Mouse (Mus musculus) CH12.LX (cell line): ENCODE data around the gene Exoc3l4. TPM values are rescaled to one million over a fixed set of nuclear protein-coding genes. Genes with fewer than 3 reads are reported as not detected.

Experiments used
- DNase-seq: peaks from one replicate; pipeline ENCODE4 v3.0.0-alpha.2; 2013; ENCODE audit errors: extremely low read depth
- H3K27ac ChIP-seq: 2 replicates; pipeline ENCODE4 v1.5.1; 2012; ENCODE audit warnings: low read depth, mild to moderate bottlenecking, control low read depth, moderate library complexity; ENCODE audit not compliant: insufficient read depth
- H3K27me3 ChIP-seq: replicated peaks from 2 replicates; pipeline ENCODE3; 2012; ENCODE audit warnings: inconsistent platforms
- H3K36me3 ChIP-seq, 2 experiments: replicated peaks in 1 of 2; 2 replicates each; pipeline versions ENCODE3 to v1.6.1; 2012; ENCODE audit warnings: inconsistent platforms in 1 of 2, low read length in 1 of 2, mild to moderate bottlenecking in 1 of 2, mixed read lengths in 1 of 2, moderate library complexity in 1 of 2; ENCODE audit not compliant: control insufficient read depth in 1 of 2, insufficient read depth in 1 of 2
- H3K4me1 ChIP-seq, 2 experiments: 2 replicates each; pipeline ENCODE4 v1.6.1; 2012; ENCODE audit warnings: inconsistent platforms in 1 of 2, moderate library complexity in 1 of 2; ENCODE audit not compliant: insufficient read depth in 2 of 2, control insufficient read depth in 1 of 2
- H3K4me2 ChIP-seq: 2 replicates; pipeline ENCODE4 v1.6.1; 2012; ENCODE audit warnings: low read depth, mild to moderate bottlenecking, control low read depth; ENCODE audit not compliant: poor library complexity, insufficient read depth, severe bottlenecking
- H3K4me3 ChIP-seq, 3 experiments: fragments of 150-350 bp in 1 of 3; sonication (generic) in 1 of 3; replicated peaks in 1 of 3; 2 replicates each; pipeline versions ENCODE3 to v1.5.1; 2011 to 2012; ENCODE audit warnings: low read depth in 2 of 3, low read length in 2 of 3, mild to moderate bottlenecking in 2 of 3, moderate library complexity in 2 of 3, control low read depth in 1 of 3, improper control_type of control experiment in 1 of 3, inconsistent platforms in 1 of 3, mixed read lengths in 1 of 3; ENCODE audit not compliant: poor library complexity in 1 of 3
- H3K79me2 ChIP-seq: replicated peaks from 2 replicates; pipeline ENCODE4 v1.6.1; 2012; ENCODE audit warnings: mild to moderate bottlenecking, moderate library complexity; ENCODE audit not compliant: control insufficient read depth, poor library complexity, insufficient read depth, severe bottlenecking; ENCODE audit errors: extremely low read depth
- H3K9ac ChIP-seq: 2 replicates; pipeline ENCODE4 v1.6.1; 2012; ENCODE audit warnings: low read depth, mild to moderate bottlenecking, control low read depth, moderate library complexity; ENCODE audit not compliant: insufficient read depth
- H3K9me3 ChIP-seq: replicated peaks from 2 replicates; pipeline ENCODE3; 2012; ENCODE audit warnings: low read length, inconsistent platforms, mixed read lengths
- BHLHE40 ChIP-seq: IDR thresholded peaks from 2 replicates; pipeline ENCODE4 v1.6.1; 2011; ENCODE audit warnings: mild to moderate bottlenecking, low read depth, low read length, improper control_type of control experiment
- CHD2 ChIP-seq: IDR thresholded peaks from 2 replicates; pipeline ENCODE4 v1.6.1; 2011; ENCODE audit warnings: low read length, improper control_type of control experiment
- CTCF ChIP-seq, 2 experiments: IDR thresholded peaks in 1 of 2; conservative IDR thresholded peaks in 1 of 2; 2 replicates each; pipeline ENCODE4 v1.5.1; 2011 to 2012; ENCODE audit warnings: low read depth in 2 of 2, low read length in 2 of 2, improper control_type of control experiment in 1 of 2, inconsistent platforms in 1 of 2, mild to moderate bottlenecking in 1 of 2, moderate library complexity in 1 of 2
- ELF1 ChIP-seq: IDR thresholded peaks from 2 replicates; pipeline ENCODE4 v1.6.1; 2014; ENCODE audit warnings: low read depth, mild to moderate bottlenecking, inconsistent platforms, low read length, improper control_type of control experiment
- GABPA ChIP-seq: IDR thresholded peaks from 2 replicates; pipeline ENCODE4 v1.6.1; 2012; ENCODE audit warnings: low read depth, low read length, improper control_type of control experiment, inconsistent platforms; ENCODE audit not compliant: insufficient replicate concordance
- HCFC1 ChIP-seq: IDR thresholded peaks from 2 replicates; pipeline ENCODE4 v1.6.1; 2012; ENCODE audit warnings: low read depth, mild to moderate bottlenecking, inconsistent platforms, low read length, improper control_type of control experiment
- IRF4 ChIP-seq: IDR thresholded peaks from 2 replicates; pipeline ENCODE4 v1.6.1; 2014; ENCODE audit warnings: low read depth, mild to moderate bottlenecking, inconsistent platforms, low read length, improper control_type of control experiment
- MAX ChIP-seq: IDR thresholded peaks from 2 replicates; pipeline ENCODE4 v1.6.1; 2011; ENCODE audit warnings: low read length, improper control_type of control experiment
- MAZ ChIP-seq: IDR thresholded peaks from 2 replicates; pipeline ENCODE4 v1.6.1; 2012; ENCODE audit warnings: low read depth, mild to moderate bottlenecking, inconsistent platforms, low read length, improper control_type of control experiment, moderate library complexity
- MEF2A ChIP-seq: IDR thresholded peaks from 2 replicates; pipeline ENCODE4 v1.6.1; 2014; ENCODE audit warnings: low read depth, mild to moderate bottlenecking, inconsistent platforms, low read length, improper control_type of control experiment, borderline replicate concordance
- MXI1 ChIP-seq: IDR thresholded peaks from 2 replicates; pipeline ENCODE4 v1.6.1; 2011; ENCODE audit warnings: mild to moderate bottlenecking, low read depth, low read length, improper control_type of control experiment
- MYC ChIP-seq: IDR thresholded peaks from 2 replicates; pipeline ENCODE4 v1.6.1; 2011; ENCODE audit warnings: low read depth, mild to moderate bottlenecking, improper control_type of control experiment, low read length
- NELFE ChIP-seq: IDR thresholded peaks from 2 replicates; pipeline ENCODE4 v1.6.1; 2011; ENCODE audit warnings: low read depth, low read length, improper control_type of control experiment
- PAX5 ChIP-seq: IDR thresholded peaks from 2 replicates; pipeline ENCODE4 v1.6.1; 2012; ENCODE audit warnings: low read length, inconsistent platforms, mixed read lengths
- POLR2A ChIP-seq: IDR thresholded peaks from 2 replicates; pipeline ENCODE4 v1.6.1; 2011; ENCODE audit warnings: low read depth, mild to moderate bottlenecking, improper control_type of control experiment, low read length
- RAD21 ChIP-seq: IDR thresholded peaks from 2 replicates; pipeline ENCODE4 v1.6.1; 2011; ENCODE audit warnings: low read depth, mild to moderate bottlenecking, low read length, improper control_type of control experiment, moderate library complexity
- SIN3A ChIP-seq: IDR thresholded peaks from 2 replicates; pipeline ENCODE4 v1.6.1; 2012; ENCODE audit warnings: low read length, improper control_type of control experiment, inconsistent platforms
- SMC3 ChIP-seq: IDR thresholded peaks from 2 replicates; pipeline ENCODE4 v1.6.1; 2011; ENCODE audit warnings: low read depth, low read length, improper control_type of control experiment
- TBP ChIP-seq: conservative IDR thresholded peaks from 2 replicates; pipeline ENCODE4 v1.6.1; 2011; ENCODE audit warnings: low read depth, low read length, improper control_type of control experiment
- TCF12 ChIP-seq: IDR thresholded peaks from 2 replicates; pipeline ENCODE4 v1.6.1; 2014; ENCODE audit warnings: low read depth, mild to moderate bottlenecking, inconsistent platforms, low read length, improper control_type of control experiment
- USF2 ChIP-seq: conservative IDR thresholded peaks from 2 replicates; pipeline ENCODE4 v1.6.1; 2011; ENCODE audit warnings: low read depth, low read length, improper control_type of control experiment
- ZC3H11A ChIP-seq: IDR thresholded peaks from 2 replicates; pipeline ENCODE4 v1.6.1; 2012; ENCODE audit warnings: low read depth, mild to moderate bottlenecking, inconsistent platforms, low read length, improper control_type of control experiment
- ZKSCAN1 ChIP-seq: IDR thresholded peaks from 2 replicates; pipeline ENCODE4 v1.6.1; 2012; ENCODE audit warnings: low read depth, inconsistent platforms, low read length, improper control_type of control experiment, borderline replicate concordance
- ZNF384 ChIP-seq: IDR thresholded peaks from 2 replicates; pipeline ENCODE4 v1.6.1; 2012; ENCODE audit warnings: low read depth, low read length, improper control_type of control experiment, inconsistent platforms
- dilution Hi-C: fragments of 300-500 bp; cut with MboI; formaldehyde crosslinking; loops from 2 replicates; pipeline ENCODE4 v1.14.3; 2020; ENCODE audit warnings: low sequenced_read_pairs; ENCODE audit not compliant: extremely low pct_unique_long_range_greater_than_20kb, extremely low pct_ligation_motif_present
- in situ Hi-C: fragments of 300-500 bp; cut with MboI; formaldehyde crosslinking; loops from 3 replicates; pipeline ENCODE4 v1.14.3; 2019; ENCODE audit warnings: low sequenced_read_pairs, low pct_ligation_motif_present, low pct_unique_long_range_greater_than_20kb, mixed read lengths
- polyA plus RNA-seq: library from polyadenylated mRNA; unstranded; fragments of >175 nt; gene quantifications from 2 replicates; pipeline ENCODE4 v1.2.1, GENCODE M21; 2012; ENCODE audit warnings: low read depth; ENCODE audit not compliant: insufficient read length
- total RNA-seq, 2 experiments: library from RNA; depleted of rRNA; stranded (reverse); fragments of 300-350 nt in 1 of 2; fragments of >200 nt in 1 of 2; gene quantifications; 2 replicates each; pipeline ENCODE4 v1.2.3; 2012 to 2014

Gene Exoc3l4
- total and polyA plus RNA-seq, 3 experiments, result 0.81 to 1.2 (median 0.85) TPM

DNA sequence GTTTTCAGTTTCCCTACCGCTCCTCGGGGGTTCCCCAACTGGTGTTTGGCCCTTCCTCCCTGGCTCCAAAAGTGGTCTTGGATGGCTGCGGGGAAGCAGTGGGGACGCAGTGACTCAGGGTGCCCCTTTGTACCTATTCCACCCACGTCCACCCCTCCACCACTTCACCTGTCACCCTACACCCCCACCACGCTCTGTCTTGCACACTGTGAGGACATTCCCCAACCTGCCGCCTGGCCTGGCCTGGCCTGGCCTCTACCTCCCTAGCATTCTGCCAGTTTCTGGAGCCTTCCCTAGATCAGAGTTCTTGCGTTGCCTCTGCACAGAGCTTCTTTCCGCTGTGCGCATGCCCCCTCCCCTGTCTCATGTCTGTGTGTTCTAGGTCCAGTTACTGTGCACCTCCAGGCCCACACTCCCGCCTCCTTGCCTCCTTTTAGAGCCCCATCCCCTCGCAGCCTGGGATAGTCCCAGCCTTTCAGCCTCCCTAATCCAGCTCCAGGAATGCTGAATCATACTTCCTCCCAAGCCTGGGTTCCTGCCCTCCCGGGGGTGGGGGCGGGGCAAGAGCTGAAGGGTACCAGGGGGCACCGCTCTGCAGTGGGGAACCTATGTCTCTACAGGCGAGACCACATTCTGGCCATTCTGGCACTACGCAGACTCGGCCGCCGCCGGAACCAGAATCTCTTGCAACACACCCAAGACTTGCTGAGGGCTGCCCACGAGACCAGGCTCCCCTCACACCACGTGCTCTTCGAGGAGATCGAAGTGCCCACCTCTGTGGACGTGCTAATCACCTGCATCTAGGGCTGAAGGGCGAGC, 13.4 kb downstream of the Exoc3l4 start:
- H3K4me1 ChIP-seq, result peaks cover 19 to 65% of the 10 kb centered on the region in 2 experiments

DNA sequence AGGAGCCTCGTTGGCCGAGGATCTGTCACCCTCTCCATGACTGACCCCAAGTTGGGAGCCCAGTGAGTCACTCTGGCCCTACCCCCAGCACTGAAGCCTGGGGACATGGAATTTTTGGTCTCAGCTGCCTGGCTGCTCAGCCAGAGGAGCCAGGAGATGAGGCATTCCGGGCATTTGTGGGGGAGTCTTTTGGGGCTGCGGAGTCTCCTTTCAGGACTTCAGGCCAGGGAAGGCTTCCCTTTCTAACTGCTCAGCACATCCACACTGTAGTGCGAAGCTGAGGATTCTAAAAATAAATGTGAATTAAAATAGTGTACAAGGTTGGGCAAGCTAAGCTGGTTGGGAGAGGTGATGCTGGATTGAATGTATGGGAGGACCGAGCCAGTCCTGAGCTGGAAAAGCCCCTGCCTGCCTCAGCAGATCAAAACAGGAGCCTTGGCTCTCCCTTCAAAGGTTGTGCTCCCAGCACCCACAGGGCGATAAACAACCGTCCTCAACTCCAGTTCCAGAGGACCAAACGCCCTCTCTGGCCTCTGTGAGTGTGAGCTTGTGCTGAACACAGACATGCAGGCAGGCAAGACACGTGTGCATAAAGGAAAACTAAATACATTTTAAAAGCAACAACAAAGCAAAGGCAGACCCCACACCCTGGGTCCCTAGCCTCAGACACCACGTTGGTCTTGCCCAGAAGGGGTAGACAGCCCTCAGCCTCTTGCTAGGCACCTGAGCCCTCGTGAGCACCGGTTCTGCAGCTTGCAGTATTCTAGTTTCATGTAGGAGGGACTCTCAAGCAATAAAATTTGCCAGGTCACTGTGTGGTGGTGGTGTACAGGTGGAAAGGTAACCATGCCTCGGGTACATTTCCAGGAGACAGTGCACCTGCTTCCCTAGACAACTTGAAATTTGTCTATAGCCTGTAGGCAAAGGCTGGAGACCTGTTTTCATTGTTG, 14.3 kb downstream of the Exoc3l4 start:
- no peak overlapping the region for H3K27ac ChIP-seq
- H3K9me3 ChIP-seq, result peaks cover 8% of the 10 kb centered on the region
- no peak overlapping the region for H3K9ac ChIP-seq
- no peaks in the 10 kb centered on the region for H3K79me2 ChIP-seq
- H3K36me3 ChIP-seq, result no peaks in the 10 kb centered on the region
- no peak overlapping the region for H3K4me2 ChIP-seq
- H3K4me1 ChIP-seq, result peaks cover 20 to 66% of the 10 kb centered on the region in 2 experiments
- in situ Hi-C loops, result no loop called here
- H3K27me3 ChIP-seq, result peaks cover 47% of the 10 kb centered on the region
- no peak overlapping the region for H3K4me3 ChIP-seq
- no peak for DNase-seq
- TF ChIP-seq RAD21 (no peak), MYC (no peak), SMC3 (no peak), TCF12 (no peak), BHLHE40 (no peak), TBP (no peak), CTCF (conservative IDR thresholded peaks at IDR 0.05 in 1 of 2, IDR thresholded peaks at IDR 0.05 in 1 of 2; ENCODE audit: low read depth in 2 of 2, low read length in 2 of 2) (no peak), POLR2A (no peak), MEF2A (no peak), NELFE (no peak), ZNF384 (no peak)
- dilution Hi-C loops, result no loop called here

More for the DNA sequence above, 13.4 kb downstream of the Exoc3l4 start:
- H3K27ac ChIP-seq, result no peak overlapping the region
- peak overlapping the region; percentile 19 to 54 (median 29) for H3K4me3 ChIP-seq
- H3K9ac ChIP-seq, result peak overlapping the region; percentile 52; the same call in 1 of the 2 replicates
- peak overlapping the region; percentile 79 for H3K4me2 ChIP-seq
- H3K36me3 ChIP-seq, result no peaks in the 10 kb centered on the region
- dilution Hi-C loops, result no loop called here
- in situ Hi-C loops, result no loop called here
- peaks cover 53% of the 10 kb centered on the region for H3K27me3 ChIP-seq
- no peak; the same call in 1 of the 2 replicates for TF ChIP-seq ELF1
- no peak for TF ChIP-seq MYC
- TF ChIP-seq HCFC1, result no peak
- no peak for TF ChIP-seq GABPA
- no peak for TF ChIP-seq SIN3A
- no peak for TF ChIP-seq CHD2
- no peak for TF ChIP-seq ZNF384
- no peak for TF ChIP-seq PAX5
- TF ChIP-seq MAX, result no peak
- no peak for TF ChIP-seq USF2
- TF ChIP-seq IRF4, result no peak; the same call in 1 of the 2 replicates
- TF ChIP-seq MAZ, result no peak
- TF ChIP-seq MXI1, result no peak
- no peak for TF ChIP-seq ZC3H11A
- no peak for TF ChIP-seq ZKSCAN1
- H3K9me3 ChIP-seq, result peaks cover 8% of the 10 kb centered on the region
- no peaks in the 10 kb centered on the region for H3K79me2 ChIP-seq
- no peak for DNase-seq
